Mouse (Mus musculus): ENCODE results near the gene Med29.

Med29 gene

GRCm38 (mm10) chr7:28392429-28393271 lies at the start of gene Med29, which contains the start of gene Paf1:
Gene Med29 (minus strand): TSS chr7:28392708.
Gene Paf1 (plus strand): TSS chr7:28392951.
- peak; percentile 99 for DNase-seq (ENCODE audit: low read depth)

DNA sequence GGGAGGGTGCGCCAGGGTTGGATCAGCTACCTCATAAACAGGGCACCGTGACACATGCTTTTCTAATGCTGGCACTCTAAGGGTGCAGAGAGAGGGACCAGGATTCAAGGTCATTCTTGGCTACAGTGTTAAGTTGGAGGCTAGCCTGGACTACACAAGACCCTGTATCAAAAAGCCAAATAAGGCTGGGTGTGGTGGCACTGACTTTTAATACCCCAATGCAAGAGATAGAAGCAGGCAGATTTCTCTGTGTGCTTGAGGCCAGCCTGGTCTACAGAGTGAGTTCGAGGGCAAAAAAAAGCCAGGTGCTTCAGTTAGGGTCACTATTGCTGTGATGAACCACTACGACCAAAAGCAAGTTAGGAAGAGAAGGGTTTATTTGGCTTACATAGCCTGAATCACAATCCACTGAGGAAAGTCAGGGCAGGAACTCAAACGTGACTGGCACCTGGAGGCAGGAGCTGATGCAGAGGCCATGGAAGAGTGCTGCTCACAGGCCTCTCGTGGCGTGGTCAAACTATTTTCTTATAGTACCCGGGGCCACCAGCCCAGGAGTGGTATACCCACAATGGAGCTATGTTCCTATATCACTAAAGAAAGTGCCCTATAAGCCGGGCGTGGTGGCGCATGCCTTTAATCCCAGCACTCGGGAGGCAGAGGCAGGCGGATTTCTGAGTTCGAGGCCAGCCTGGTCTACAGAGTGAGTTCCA lies 49.4 kb upstream of the Med29 start:
- DNase-seq (ENCODE audit: low read depth), result no peak

- no peak for DNase-seq (ENCODE audit: low read depth)
Measured at GRCm38 (mm10) chr7:28440739-28441138, 48.2 kb upstream of the Med29 start.

GRCm38 (mm10) chr7:28438771-28439170 lies 46.3 kb upstream of the Med29 start:
- DNase-seq (ENCODE audit: low read depth), result no peak

GRCm38 (mm10) chr7:28437964-28438363 lies 45.5 kb upstream of the Med29 start:
- no peak for DNase-seq (ENCODE audit: low read depth)

DNA sequence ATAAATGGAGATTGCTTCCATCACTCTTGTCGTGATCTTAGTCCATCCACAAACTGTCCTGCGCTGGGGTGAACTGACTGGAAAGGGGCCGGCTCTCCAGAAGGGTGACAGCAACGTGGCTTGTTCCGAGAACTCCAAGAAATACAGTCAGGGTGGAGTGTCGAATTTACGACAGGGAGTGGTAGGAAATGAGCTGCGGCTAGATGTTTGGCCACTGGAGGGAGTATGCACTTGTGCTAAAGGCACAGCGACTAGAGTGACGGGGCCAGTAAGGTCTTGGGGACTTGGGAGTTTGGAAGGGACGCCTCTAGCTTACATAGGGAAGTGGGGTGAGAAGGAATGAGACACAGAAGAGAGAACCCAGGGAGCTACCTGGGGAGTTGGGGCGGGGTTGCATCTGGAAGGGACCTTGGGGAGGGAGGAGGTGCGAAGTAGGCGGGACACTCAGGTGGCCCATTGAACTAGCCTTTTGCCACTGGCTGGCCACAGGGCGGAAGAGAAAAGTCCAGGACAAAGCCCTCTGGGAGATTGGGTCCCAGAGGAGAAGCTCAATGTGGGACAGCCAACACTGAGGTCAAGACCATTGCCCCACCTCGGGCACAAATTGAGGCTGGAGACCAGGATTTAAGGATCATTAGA lies 44.5 kb upstream of the Med29 start, which contains the start of gene Gmfg:
Gmfg (plus strand) TSS at position 516 of the 639 bp plus-strand sequence.
- peak; percentile 82 for DNase-seq (ENCODE audit: low read depth)

DNA sequence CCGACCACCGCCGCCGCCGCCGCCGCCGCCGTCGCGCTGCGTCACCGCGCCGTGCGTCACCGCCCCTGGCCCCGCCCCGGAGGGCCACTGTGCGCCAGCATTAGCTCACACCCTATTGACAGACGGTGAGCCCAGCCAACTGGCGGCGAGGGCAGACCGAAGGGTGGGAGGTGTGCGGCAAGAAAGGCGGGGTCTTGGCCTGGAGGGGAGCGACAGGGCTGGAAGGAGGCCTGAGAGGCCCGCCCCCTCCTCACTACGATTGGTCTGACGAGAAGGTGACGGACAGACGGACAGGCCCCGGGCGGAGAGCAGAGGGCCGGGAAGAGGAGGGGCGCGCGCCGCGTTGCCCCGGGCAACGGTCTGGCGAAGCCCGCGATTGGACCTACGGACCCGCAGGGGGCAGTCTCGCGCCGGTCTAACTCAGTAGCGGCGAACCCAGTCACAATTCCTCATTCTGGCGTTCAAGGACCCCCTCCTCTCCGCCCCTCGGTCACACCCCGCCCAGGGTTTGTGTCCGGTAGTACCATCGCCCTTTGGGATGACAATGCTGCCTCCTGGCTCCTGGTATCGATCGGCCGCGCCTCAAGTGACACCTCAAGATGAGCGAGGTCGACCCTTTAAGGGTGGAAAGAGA lies 43.9 kb upstream of the Med29 start:
- DNase-seq (ENCODE audit: low read depth), result peak; percentile 100

DNA sequence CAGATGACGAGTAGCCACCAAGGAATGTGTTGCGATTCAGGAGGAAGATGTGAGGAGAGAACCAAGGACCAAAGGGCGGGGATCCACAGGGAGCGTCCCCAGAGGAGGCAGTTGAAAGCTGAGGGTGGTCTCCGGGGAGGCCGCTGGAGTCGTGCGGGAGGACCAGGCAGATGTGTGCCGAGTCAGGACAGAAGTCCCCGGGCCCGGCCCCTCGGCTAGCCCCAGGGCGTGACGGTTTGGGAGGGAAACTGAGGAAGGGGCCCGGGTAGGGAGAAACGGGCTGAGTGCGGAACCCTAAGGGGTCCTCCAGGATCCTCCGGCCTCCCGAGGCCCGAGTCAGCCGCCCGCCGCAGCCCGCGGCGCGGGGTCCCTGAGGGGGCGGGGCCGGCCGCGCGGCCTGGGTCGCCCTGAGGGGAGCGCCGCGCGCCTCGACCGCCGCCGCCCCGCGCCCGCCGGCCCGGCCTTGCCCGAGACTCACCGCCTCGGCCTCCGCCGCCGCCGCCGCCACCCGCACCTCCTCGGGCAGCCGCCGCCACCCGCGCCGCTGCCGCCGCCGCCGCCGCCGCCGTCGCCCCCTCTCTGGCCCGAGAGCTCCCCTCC lies 43.3 kb upstream of the Med29 start:
- peak; percentile 34 for DNase-seq (ENCODE audit: low read depth)

DNA sequence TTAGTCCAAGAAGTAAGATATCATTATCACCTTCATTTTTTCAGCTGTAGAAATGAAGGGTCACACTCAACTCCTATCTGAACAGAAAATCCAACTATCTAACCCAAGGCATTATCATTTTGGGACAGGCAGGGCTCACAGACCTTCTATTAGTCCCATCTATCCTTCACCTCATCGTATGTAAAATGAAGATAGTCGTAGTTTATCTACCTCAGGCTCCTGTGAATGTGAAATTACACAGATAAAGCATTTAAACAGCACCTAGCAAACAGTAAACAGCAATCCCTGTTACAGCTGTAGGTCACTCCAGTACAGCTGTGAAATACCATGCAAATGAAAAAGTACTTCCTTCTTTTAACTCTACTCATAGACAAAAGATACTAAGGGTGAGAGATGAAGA lies 39.7 kb upstream of the Med29 start:
- DNase-seq (ENCODE audit: low read depth), result no peak

- DNase-seq (ENCODE audit: low read depth), result no peak
Measured at GRCm38 (mm10) chr7:28430512-28430911, 38.0 kb upstream of the Med29 start.

DNA sequence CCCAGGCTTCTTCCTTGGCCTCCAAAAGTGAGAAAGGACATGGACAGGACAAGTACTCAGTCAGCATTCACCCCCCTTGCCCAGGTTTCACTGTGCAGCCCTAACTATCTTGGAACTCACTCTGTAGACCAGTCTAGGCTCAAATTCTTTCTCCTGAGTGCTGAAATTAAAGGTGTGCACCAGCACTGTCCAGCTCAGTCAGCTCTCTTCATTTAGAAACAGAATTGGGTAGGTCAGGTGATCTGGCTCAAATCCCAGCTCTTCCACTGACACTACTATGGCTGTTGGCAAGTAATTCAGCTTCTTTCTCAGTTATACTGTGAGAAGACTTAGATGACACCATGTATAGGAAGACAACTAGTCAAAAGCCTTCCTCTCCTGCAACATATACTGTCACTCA lies 35.2 kb upstream of the Med29 start:
- peak; percentile 40 for DNase-seq (ENCODE audit: low read depth)

GRCm38 (mm10) chr7:28423018-28423417 lies 30.5 kb upstream of the Med29 start:
- no peak for DNase-seq (ENCODE audit: low read depth)

DNA sequence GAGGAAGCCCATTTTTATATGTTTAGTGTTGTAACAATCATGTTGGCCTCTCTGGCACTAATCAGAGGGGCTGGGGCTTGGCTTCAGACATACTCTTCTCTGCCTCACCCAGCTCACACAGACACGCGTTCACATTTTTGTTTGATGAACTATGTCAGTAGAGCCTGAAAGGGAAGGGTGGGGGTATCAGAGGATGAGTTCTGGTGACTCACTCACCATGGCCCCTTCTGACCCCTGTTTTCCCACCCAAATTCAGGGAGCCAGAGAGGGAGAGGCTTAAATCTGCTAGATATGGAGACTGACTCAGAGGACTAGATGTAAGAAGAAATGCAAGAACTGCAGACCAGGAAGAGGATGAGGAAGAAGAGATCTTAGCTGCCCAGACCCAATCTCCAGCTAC lies 26.9 kb upstream of the Med29 start:
- peak; percentile 40 for DNase-seq (ENCODE audit: low read depth)

- DNase-seq (ENCODE audit: low read depth), result peak; percentile 93
Measured at GRCm38 (mm10) chr7:28418096-28418670, 25.7 kb upstream of the Med29 start.

- peak; percentile 53 for DNase-seq (ENCODE audit: low read depth)
Measured at GRCm38 (mm10) chr7:28417368-28417767, 24.9 kb upstream of the Med29 start.

DNA sequence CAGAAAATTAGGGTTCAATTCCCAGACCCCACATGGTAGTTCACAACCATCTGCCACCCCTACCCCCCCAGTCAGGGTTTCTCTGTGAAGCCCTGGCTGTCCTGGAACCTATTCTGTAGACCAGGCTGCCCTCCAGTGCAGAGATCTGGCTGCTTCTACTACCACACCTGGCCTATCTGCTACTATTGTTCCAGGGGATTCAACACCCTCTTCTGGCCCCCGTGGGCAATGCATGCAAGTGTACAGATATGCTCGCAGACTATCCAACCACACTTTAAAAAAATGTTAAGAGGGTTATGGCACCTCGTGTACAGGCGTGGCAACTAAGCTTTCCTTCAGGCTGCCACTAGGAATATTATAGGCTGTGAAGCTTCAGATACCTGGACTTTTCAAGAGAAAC lies 20.3 kb upstream of the Med29 start:
- DNase-seq (ENCODE audit: low read depth), result no peak

DNA sequence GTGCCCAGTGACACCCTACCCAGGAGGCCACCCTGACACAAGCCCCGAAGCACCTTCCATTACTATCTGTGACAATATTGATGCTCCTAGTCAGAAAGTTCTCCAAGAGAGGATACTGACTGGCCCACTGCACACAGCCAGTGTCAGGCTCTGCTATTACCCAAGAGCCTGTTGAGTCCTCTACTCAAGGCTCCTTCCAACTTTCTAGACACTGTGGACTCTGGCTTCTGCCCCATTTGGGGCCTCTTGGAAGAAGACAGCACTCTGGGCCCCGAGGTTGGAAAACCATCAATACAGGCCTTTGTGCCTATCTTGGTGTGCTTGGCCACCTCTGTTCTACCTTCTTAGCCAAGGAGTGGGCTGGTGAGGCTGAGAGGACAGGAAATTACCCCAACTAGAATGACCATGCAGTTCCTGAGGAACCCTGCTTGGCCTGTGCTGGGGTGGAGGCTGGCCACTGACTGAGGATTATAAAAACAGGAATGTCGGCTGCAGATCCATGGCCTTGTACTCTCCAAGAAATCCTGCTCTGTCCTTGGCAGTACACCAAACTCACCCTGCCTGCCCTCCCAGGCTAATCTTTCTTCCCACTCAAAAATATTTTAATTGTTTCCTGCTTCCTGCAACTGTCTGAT lies 18.4 kb upstream of the Med29 start:
- peak; percentile 39 for DNase-seq (ENCODE audit: low read depth)

DNA sequence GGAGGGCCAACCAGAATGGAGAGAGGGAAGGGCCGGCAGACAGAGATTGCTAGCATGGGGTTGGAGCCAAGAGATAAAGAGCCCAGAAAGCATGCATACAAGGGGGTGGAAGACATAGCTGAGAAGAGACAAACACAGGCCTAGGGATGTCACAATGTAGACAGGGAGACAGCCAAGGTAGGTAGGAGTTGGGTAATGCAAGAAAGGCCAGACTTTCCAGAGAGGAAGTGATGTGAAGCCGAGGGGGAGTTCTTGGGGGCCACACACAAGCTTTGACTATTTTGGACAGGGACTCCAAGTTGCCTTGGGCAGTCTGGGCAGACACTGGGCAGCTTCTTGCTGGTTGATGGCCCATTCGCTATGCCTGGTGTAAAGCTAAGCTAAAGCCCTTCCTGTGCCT lies 9.4 kb upstream of the Med29 start:
- no peak for DNase-seq (ENCODE audit: low read depth)

- no peak for DNase-seq (ENCODE audit: low read depth)
Measured at GRCm38 (mm10) chr7:28401030-28401429, 8.5 kb upstream of the Med29 start.

- no peak for DNase-seq (ENCODE audit: low read depth)
Measured at GRCm38 (mm10) chr7:28398696-28399340, 6.3 kb upstream of the Med29 start.

All from NIH3T3 (cell line).